Mouse (Mus musculus) forelimb bud, embryonic 11.5 days (tissue): ENCODE measurements at regions not wholly inside any gene's neighbourhood (a gene's known extent, or its start where the extent isn't known, plus 50 kb on each side); places are given as distances from the start of the nearest gene placed in this dataset.

Experiments
- DNase-seq: peaks from one replicate; pipeline ENCODE4 v3.0.0-alpha.2; 2012; ENCODE audit warnings: low read depth, low spot score

DNA sequence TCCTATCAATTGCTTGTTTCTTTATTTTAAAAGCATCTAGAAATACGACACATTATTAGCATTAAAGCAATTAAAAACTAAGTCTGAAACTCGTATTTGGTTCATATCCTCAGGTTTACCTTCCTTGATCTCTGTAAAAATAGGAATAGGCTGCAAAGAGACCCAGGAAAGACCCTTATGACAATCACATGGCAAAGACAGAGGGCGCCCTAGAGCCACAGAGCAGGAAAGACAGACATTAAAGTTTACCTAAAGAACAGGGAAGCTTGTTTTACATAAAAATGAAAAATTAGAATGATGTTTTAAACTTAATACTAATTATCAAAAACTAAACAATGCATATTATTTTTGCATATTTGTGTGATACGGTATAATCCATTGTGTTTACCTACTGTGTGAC, 153.2 kb downstream of the Usp25 start:
- DNase-seq = no peak

DNA sequence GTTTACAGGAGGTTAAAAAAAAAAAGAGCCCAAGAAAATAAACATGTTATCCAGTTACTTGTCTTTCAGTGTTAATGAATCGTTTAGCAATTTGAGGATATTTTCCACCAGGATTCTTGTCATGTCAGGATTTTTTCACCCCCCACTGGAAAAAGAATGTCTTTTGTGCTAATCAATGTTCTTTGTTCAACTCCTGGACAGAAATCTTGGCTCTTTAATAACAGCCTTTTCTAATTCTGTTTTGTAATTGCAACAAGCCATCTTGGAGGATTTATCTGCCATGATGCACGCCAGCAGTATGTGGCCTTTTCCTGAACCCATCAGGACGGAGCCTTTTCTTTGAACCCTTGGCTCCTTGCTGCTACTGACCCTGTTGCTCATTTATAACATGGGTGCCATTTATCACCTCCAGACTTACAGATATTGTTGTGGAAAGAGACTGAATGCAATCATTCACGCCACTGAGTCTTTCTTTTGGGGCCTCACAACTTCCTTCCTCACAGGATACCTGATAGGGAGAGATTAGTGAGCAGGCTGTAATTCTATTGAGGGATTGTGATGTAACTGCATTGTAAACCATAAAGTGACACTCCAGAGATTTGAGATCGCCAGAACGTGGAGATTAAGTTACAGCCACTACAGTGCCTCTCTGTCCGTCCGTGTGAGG, 159.7 kb downstream of the Usp25 start:
- DNase-seq = peak; percentile 28

- DNase-seq = no peak
Observed at GRCm38 (mm10) chr16:77174744-77175432, 161.4 kb downstream of the Usp25 start.

GRCm38 (mm10) chr16:77180990-77181389, 167.5 kb downstream of the Usp25 start:
- DNase-seq = no peak
